Mouse (Mus musculus) forebrain, postnatal 0 days (tissue): ENCODE measurements around the gene Slc7a4. TPM values are rescaled to one million over a fixed set of nuclear protein-coding genes. Genes with fewer than 3 reads are reported as not detected.
A peak's percentile ranks its signal among the peaks of the same experiment; 100 is the strongest.
"Not testable (repeated sequence)": the region's sequence is repeated elsewhere in the genome, so short reads cannot be mapped to it uniquely, and the experiment has no call there.

Experiments
- ATAC-seq: fragments of 200-750 bp; cut with Nextera tagmentation; 2 replicates; pipeline ENCODE4 v1.8.0; 2017; ENCODE audit warnings: mild to moderate bottlenecking, moderate library complexity
- DNase-seq: peaks from one replicate; pipeline ENCODE4 v3.0.0-alpha.2; 2015
- H3K27ac ChIP-seq: fragments of 300-500 bp; sonication (generic); 2 replicates; pipeline ENCODE4 v1.5.1; 2014; ENCODE audit warnings: low read depth, mild to moderate bottlenecking, antibody characterized with exemption, low read length, moderate library complexity, mixed read lengths
- H3K27me3 ChIP-seq: fragments of 300-500 bp; sonication (generic); 2 replicates; pipeline ENCODE4 v1.6.1; 2014; ENCODE audit warnings: mild to moderate bottlenecking, low read length, mixed read lengths; ENCODE audit not compliant: insufficient read depth
- H3K36me3 ChIP-seq: fragments of 300-500 bp; sonication (generic); 2 replicates; pipeline ENCODE4 v1.6.1; 2014; ENCODE audit warnings: mild to moderate bottlenecking, moderate library complexity; ENCODE audit not compliant: insufficient read depth
- H3K4me1 ChIP-seq: fragments of 300-500 bp; sonication (generic); 2 replicates; pipeline ENCODE4 v1.6.1; 2014; ENCODE audit warnings: antibody characterized with exemption; ENCODE audit not compliant: insufficient read depth
- H3K4me2 ChIP-seq: fragments of 300-500 bp; sonication (generic); 2 replicates; pipeline ENCODE4 v1.6.1; 2014; ENCODE audit warnings: low read depth, mild to moderate bottlenecking, moderate library complexity
- H3K4me3 ChIP-seq: fragments of 300-500 bp; sonication (generic); 2 replicates; pipeline ENCODE4 v1.5.1; 2014; ENCODE audit warnings: low read depth, low read length, mixed read lengths
- H3K9ac ChIP-seq: fragments of 300-500 bp; sonication (generic); 2 replicates; pipeline ENCODE4 v1.6.1; 2014; ENCODE audit warnings: mild to moderate bottlenecking
- H3K9me3 ChIP-seq: fragments of 300-500 bp; sonication (generic); 2 replicates; pipeline ENCODE4 v1.6.1; 2016; ENCODE audit warnings: low read length
- CTCF ChIP-seq: sonication (generic); IDR thresholded peaks from 2 replicates; pipeline ENCODE4 v1.5.1; 2016; ENCODE audit warnings: antibody characterized with exemption, control low read depth, low read depth
- WGBS: fragments of 180-500 bp; shearing (Covaris S2); extraction: QIAGEN DNeasy Blood & Tissue Kit; methylation state at CpG from one replicate; pipeline ENCODE4 v1.1.7; 2014; 5-methylcytosine and 5-hydroxymethylcytosine counted together
- polyA plus RNA-seq: library from polyadenylated mRNA; unstranded; fragments of >200 nt; fragmentation: Nextera tagmentation; extraction: Ambion mirVana; gene quantifications from 2 replicates; pipeline ENCODE4 v1.2.1, GENCODE M21; 2015
- total RNA-seq: library from RNA; depleted of rRNA; stranded (reverse); fragments of >200 nt; gene quantifications from 2 replicates; pipeline ENCODE4 v1.2.3, GENCODE M21; 2014

Slc7a4 gene
- total and polyA plus RNA-seq, 2 experiments from 2014 or later: 47.3 to 53.4 TPM

GRCm38 (mm10) chr16:17617922-17618565, 35.0 kb upstream of the Slc7a4 start:
- Histone ChIP-seq H3K4me1 (peaks cover 6% of the 10 kb centered on the region; the same call in 1 of the 2 replicates), H3K9me3 (no peaks in the 10 kb centered on the region), H3K36me3 (peaks cover 6% of the 10 kb centered on the region; the same call in 1 of the 2 replicates), H3K27me3 (no peaks in the 10 kb centered on the region), H3K9ac (no peak overlapping the region), H3K4me2 (no peak overlapping the region), H3K4me3 (no peak overlapping the region), H3K27ac (no peak overlapping the region)
- DNase-seq: peak; percentile 58
- 0 out of 2 replicates have a peak, but pooled peaks have one; percentile 28 for ATAC-seq
- 16% methylated on average over 13 of the region's 13 CpGs for WGBS
- peak; percentile 72 for TF ChIP-seq CTCF

- Histone ChIP-seq H3K9ac (no peak overlapping the region), H3K36me3 (no peaks in the 10 kb centered on the region), H3K9me3 (no peaks in the 10 kb centered on the region), H3K4me2 (no peak overlapping the region), H3K27ac (no peak overlapping the region), H3K4me1 (peaks cover 6% of the 10 kb centered on the region; the same call in 1 of the 2 replicates), H3K4me3 (no peak overlapping the region), H3K27me3 (no peaks in the 10 kb centered on the region)
- DNase-seq: no peak
- TF ChIP-seq CTCF: no peak
- WGBS: 91% methylated on average over 5 of the region's 5 CpGs
- no peak for ATAC-seq
Measured at GRCm38 (mm10) chr16:17616212-17616611, 33.2 kb upstream of the Slc7a4 start.

GRCm38 (mm10) chr16:17614740-17615139, 31.7 kb upstream of the Slc7a4 start:
- not testable (repeated sequence) for H3K4me1 ChIP-seq, H3K36me3 ChIP-seq, H3K9me3 ChIP-seq, H3K27ac ChIP-seq, H3K9ac ChIP-seq, H3K4me3 ChIP-seq, H3K4me2 ChIP-seq, H3K27me3 ChIP-seq, DNase-seq, ATAC-seq
- peak; percentile 61 for TF ChIP-seq CTCF
- 88% methylated on average over 6 of the region's 6 CpGs for WGBS

DNA sequence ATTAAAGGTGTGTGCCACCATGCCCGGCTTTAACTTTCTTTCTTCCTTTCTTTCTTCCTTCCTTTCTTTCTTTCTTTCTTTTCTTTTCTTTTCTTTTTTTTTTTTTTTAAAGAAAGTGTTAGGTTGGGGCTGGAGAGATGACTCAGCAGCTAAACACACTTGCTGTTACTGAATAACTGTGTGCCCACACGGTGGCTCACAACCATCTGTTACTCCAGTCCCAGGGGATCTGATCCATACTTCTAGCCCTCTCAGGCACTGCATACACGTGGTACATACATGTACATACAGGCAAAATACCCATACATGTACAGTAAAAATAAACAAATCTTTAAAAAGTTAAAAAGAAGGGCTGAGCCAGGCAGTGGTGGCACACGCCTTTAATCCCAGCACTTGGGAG, 28.4 kb upstream of the Slc7a4 start:
- no peaks in the 10 kb centered on the region for H3K4me1 ChIP-seq
- no peak overlapping the region for H3K4me2 ChIP-seq
- no peak overlapping the region for H3K4me3 ChIP-seq
- TF ChIP-seq CTCF: no peak
- H3K36me3 ChIP-seq: no peaks in the 10 kb centered on the region
- H3K9me3 ChIP-seq: no peaks in the 10 kb centered on the region
- no peaks in the 10 kb centered on the region for H3K27me3 ChIP-seq
- WGBS: 71% methylated on average over 4 of the region's 4 CpGs
- H3K27ac ChIP-seq: no peak overlapping the region
- ATAC-seq (no peak), DNase-seq (no peak)
- H3K9ac ChIP-seq: no peak overlapping the region

DNA sequence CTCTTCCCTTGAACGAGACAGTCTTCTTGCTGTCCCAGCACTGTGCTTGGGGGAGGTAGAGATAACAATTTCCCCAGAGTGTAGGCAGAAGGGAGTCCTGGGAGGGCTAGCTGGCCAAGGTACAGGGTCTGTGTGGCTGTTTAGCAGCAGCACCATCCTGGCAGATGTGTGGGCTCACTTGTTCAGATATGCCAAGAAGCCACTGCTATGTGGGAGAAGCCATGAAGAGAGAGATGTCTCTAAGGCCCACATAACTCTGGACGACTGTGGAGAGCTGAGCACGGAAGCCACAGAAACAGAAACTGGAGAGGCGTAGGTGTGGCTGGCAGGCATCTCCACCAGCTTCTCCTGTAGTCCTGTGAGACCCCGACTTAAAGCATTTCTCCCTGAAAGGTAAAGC, 22.7 kb upstream of the Slc7a4 start:
- ATAC-seq (peak; percentile 16; the same call in 1 of the 2 replicates), DNase-seq (no peak)
- no peak for TF ChIP-seq CTCF
- WGBS: 78% methylated on average over 5 of the region's 5 CpGs
- 0 out of 2 replicates have a peak, but pooled peaks cover 8% of the 10 kb centered on the region for H3K4me1 ChIP-seq
- no peaks in the 10 kb centered on the region for H3K9me3 ChIP-seq
- 0 out of 2 replicates have a peak overlapping the region, but pooled peaks have one; percentile 45 for H3K27ac ChIP-seq
- H3K36me3 ChIP-seq: no peaks in the 10 kb centered on the region
- H3K4me3 ChIP-seq: no peak overlapping the region
- no peaks in the 10 kb centered on the region for H3K27me3 ChIP-seq
- no peak overlapping the region for H3K9ac ChIP-seq
- H3K4me2 ChIP-seq: no peak overlapping the region

DNA sequence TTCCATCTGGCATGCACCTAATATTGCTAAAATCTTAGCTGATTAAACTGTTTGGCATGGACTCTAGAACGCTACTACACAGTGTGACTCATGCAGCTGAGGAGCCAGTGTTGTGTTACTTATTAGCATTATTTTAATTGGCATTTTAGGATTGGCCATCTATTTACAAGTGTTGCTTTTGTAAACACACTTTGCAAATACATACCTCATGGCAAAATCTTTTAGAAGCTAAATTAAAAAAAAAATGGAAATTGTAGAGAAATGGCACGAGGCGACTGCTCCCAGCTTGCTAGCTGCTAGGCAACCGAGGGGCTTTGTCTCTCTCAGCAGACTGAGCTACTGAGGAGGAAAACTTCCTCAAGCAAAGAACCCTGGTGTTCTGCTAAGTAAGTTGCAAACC, 21.9 kb upstream of the Slc7a4 start:
- Histone ChIP-seq H3K4me2 (no peak overlapping the region; the same call in 1 of the 2 replicates), H3K9ac (no peak overlapping the region), H3K4me3 (no peak overlapping the region), H3K4me1 (0 out of 2 replicates have a peak, but pooled peaks cover 8% of the 10 kb centered on the region), H3K9me3 (no peaks in the 10 kb centered on the region), H3K27me3 (no peaks in the 10 kb centered on the region), H3K36me3 (no peaks in the 10 kb centered on the region), H3K27ac (peak overlapping the region; percentile 45; the same call in 1 of the 2 replicates)
- TF ChIP-seq CTCF: no peak
- DNase-seq (peak; percentile 63), ATAC-seq (peak; percentile 82)
- 25% methylated on average over 4 of the region's 4 CpGs for WGBS

DNA sequence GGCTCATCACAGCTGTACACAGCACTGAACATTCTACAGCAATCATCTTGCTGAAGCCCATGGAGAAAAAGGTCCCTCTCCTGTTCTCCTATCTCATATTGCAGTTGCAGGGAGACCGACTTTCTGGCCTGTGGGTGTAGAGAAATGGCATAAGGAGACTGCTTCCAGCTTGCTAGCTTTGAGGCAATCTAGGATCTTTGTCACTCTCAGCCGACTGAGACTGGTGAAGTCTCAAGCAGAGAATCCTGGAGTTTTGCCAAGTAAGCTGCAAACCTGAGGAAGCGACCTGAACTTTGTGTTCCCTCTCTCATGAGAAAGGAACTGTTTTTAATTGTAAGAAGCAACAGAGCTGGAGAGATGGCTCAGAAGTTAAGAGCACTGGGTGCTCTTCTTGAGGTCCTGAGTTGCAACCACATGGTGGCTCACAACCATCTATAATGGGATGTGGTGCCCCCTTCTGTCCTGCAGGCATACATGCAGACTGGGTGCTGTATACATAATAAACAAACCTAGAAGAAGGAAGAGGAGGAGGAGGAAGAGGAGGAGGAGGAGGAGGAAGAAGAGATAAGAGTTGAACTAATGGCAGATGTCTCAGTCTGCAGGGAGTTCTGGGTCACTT, 18.0 kb upstream of the Slc7a4 start:
- Histone ChIP-seq H3K4me1 (0 out of 2 replicates have a peak, but pooled peaks cover 8% of the 10 kb centered on the region), H3K9me3 (no peaks in the 10 kb centered on the region), H3K4me2 (no peak overlapping the region), H3K27me3 (no peaks in the 10 kb centered on the region), H3K27ac (no peak overlapping the region), H3K4me3 (no peak overlapping the region), H3K36me3 (no peaks in the 10 kb centered on the region), H3K9ac (no peak overlapping the region)
- WGBS: 58% methylated on average over 3 of the region's 3 CpGs
- DNase-seq (no peak), ATAC-seq (no peak)
- peak; percentile 34 for TF ChIP-seq CTCF
